Mouse (Mus musculus): ENCODE measurements around the gene Magi1. TPM values are rescaled to one million over a fixed set of nuclear protein-coding genes. Genes with fewer than 3 reads are reported as not detected.

Magi1 gene
- total RNA-seq, 2 experiments from 2014 or later: 27.2 to 29.0 TPM

DNA sequence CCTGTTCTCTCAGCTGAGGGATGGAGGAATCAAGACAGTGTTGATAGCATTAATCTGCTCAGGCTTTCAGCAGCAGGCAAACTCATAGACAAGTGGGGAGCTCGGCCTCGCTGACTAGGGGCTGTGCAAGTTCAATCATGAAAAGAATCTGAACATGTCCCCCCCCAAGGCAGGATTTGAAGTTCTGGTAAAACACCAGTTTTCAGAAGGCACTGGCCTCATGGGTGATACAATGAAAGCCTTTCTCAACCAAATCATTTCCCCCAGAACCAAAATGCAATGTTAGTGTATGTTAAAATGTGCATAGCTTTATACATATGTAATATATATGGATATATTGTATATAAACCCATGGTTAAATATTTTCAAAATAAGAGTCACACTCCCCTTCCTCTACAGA, 372.3 kb downstream of the Magi1 start:
- DNase-seq (ENCODE audit: low spot score in 2 of 2): no peak

DNA sequence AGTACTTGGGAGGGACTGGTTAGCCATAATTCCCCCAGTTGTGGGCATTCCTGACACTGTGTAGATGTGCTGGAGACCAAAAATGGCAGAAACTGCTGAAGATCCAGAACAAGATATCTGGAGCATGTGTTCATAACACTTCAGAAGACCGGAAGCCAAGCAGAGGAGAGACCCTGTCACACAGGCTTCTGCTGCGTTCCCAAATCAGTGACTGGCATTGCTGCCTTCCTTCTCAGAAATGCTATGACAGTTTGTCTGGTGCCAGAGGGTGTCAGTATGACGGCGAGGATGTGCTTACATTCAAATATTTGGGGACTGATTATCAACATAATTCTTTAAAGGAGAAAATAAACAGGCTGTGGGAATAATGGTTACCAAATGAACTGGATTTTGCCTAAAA, 373.7 kb downstream of the Magi1 start:
- no peak for DNase-seq (ENCODE audit: low spot score in 2 of 2)

DNA sequence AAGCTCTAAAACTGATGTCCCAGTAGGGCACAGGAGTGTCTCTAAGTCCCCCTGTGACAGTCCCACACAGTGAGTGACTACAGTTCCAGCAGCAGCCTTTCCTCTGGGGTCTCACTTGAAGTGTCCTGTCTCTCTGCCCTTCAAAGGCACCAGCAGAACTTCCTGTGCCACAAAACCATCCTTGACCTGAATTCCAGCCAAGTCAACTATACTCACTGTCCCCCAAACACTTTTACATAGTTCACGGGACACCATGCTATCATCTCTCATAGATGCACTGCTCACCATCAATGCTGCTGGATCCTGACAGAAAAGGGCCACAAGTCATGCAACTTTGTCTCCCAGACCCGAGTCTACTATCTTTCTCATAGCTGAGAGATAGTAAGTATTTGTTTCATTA, 378.7 kb downstream of the Magi1 start:
- no peak for DNase-seq (ENCODE audit: low spot score in 2 of 2)

DNA sequence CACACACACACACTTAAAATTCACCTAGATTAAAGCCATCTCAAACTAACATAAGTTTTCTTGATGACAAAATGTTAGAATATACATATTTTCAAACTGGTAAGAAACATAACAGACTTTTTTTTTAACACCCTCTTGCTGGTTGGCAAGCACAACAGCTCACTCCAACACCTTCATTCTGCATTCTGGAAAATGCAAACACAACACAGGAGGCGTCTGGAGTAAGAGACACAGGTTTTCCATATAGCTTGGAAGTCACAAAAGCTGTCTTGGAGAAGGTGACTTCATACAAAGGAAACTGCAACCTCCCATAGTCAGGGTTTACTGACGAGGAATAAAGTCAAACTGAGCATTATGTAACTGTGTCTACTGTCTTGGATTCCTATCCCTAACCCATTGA, 381.5 kb downstream of the Magi1 start:
- no peak for DNase-seq (ENCODE audit: low spot score in 2 of 2)

DNA sequence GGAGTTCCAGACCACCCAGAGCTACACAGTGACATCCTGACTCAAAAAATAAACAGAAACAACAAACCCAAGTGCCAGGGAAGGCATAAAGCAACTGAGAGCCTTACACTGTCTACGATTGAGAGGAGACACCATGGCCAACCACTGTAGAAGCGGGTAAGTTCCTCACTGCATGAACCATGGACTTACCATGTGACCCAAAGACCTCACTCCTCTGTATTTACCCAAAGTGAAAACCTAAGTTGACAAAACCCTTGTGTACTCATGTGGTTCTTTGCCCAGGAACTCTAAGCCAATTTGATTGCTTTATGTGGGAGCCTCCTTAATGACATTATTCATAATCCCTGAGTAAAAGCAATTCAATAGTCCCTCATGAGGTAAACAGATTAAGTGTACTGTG, 382.3 kb downstream of the Magi1 start:
- no peak for DNase-seq (ENCODE audit: low spot score in 2 of 2)

DNA sequence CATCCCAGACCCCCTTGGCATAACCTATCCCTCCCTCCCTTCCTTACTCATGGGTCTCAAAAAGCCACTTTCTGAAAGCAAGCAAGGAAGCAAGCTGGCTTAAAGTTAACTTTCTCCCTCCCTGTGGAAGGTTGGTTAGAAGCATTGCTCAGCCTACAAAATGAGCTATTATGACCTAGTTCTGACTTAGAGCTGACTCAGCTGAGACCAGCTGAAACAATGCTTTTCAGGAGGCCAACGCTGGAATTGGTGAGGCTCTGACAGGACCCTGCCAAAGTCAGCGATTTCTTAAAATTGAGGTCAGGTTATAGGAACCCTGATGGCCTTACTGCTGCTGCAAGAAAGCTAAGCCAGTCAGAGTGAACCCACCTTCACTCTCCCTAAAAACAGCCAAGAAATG, 386.2 kb downstream of the Magi1 start:
- DNase-seq (ENCODE audit: low spot score in 2 of 2): no peak

DNA sequence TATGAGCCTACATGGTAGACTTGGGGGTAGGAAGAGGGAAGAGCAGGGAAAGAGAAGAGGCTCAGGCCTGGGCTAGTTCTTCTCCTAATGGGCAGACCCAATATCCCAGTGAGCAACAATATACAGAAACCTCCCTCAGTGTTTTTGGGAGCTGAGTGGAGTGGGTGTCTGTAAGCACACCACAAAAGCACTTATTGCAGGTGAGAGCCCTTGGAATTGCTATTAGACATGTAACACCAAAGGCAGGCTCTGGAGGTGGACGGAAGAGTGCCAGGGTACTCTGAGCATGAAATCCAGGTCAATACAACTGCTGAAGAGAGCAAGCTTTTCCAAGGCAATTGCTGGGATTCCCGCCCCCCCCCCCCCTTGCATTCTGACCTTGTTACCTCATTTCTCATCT, 388.0 kb downstream of the Magi1 start:
- DNase-seq (ENCODE audit: low spot score in 2 of 2): no peak

DNA sequence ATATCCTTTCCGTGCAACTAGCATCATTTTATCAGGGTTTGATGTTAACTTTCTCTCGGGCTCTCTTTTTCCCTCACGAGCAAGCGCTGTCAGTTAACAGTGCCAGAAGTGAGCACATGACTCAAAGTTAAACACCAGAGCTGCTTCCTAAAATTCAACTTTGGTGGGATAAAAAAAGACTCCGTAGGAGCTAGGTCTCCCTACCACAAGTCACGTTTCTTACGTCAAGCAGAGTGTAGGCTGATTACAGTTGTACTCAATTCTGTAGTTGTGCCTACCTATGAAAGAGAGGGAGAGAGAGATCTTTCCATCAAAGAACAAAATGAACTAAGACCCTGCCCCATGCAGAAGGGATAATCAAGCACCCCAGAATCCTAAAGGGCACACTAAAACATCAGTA, 389.8 kb downstream of the Magi1 start:
- DNase-seq (ENCODE audit: low spot score in 2 of 2): no peak

DNA sequence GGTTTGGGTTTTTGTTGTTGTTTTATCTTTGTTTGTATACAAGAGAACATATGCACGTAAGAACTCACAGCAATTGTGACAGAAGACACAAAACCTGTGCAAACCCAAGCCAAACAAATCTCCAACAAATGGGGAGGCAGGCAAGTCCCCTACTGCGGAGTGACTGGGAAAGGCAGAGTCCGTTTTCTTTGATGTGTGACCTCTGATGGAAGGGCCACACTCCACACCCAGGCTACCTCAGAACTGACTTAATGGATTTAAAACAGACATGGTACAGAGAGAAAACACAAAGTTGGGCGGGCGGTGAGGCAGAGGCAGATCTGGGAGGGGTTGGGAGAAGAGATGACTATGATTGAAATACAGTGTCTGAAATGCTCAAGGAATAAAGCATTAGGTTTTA, 390.8 kb downstream of the Magi1 start:
- no peak for DNase-seq (ENCODE audit: low spot score in 2 of 2)

DNA sequence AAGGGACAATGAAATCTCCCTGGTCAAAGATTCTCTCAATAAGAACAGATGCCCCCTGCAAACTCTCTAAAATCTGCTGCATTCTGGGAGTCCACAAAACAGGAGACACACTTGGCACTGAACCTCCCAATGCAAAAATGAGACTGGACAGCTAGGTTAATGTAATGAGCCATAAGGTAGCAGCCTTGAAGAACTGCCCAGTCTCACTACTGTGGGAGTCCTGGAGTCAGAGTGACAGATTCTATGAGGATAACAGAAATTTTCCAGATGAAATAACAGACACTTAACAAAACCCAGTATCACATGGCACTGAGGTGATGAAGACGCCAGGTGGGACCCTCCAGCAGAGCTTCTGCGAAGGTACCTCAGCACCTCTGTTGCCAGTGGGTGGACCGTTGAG, 393.7 kb downstream of the Magi1 start:
- DNase-seq (ENCODE audit: low spot score in 2 of 2): no peak

DNA sequence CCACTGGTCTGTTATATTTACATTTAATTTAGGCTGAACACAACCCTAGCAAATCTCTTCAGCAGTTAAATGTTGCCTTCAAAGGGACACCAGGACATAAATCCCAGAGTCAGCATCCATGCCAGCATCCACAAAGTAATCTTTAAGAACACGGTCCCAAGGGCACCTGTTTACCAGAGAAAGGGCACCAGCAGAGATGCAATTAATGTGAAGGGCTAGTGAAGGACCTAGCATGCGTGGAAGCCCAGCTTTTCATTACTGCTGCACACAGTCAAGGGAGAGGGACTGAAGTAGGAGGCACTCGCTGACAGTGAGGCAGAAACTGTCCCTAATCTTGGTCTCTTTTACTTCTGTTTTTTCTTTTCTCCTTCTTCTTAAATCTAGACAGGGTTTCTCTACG, 406.4 kb downstream of the Magi1 start:
- no peak for DNase-seq (ENCODE audit: low spot score in 2 of 2)

DNA sequence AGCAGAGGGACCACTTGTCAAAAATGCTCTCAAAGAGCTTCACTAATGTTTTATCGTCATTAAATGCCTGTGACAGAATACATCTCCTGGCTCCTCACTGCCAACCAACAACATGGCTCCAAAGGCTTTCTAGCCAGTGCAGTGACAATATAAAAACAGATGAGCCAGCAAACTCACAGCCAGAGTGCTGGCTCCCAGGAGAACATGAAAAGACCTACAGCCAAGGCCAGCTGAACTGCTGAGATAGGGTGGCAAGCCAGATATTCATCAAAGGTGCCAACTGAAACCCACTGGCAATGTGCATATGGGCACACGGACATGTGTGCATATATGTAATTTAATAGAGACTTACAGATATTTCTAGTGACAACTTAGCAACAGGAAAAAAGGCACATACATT, 408.8 kb downstream of the Magi1 start:
- no peak for DNase-seq (ENCODE audit: low spot score in 2 of 2)

DNA sequence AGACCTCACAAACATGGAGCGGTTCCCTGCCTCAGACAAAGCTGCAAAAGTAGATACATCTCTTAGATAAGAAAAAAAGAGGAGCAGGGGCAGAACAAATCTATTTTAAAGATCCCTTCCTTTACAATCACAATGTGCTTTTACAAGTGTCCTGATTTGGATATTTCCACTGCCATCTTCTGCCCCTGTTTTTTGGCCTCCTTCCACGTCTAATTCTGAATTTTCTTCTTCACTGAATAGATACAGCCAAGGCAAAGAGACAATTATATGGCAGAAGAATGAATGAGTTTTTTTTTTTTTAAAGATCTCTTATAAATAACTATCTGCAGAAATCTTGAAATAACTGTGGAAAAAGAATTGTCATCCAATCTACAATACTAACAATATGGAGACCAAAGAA, 409.3 kb downstream of the Magi1 start:
- no peak for DNase-seq (ENCODE audit: low spot score in 2 of 2)

DNA sequence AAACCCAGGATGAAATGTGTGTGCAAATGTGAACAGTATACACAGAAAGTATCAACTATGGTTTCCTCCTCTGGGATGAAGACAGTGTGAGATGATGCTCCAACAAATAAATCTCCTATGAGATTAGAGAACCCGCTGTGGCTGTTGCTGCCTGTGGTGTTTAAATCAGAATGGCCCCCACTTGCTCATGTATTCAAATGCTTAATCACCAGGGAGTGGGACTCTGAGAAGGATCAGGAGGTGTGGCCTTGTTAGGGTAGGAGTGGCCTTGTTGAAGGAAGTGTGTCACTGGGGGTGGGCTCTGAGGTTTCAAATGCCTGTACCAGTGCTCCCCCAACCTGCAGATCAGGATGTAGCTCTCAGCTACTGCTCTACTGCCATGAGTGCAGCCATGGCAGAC, 410.2 kb downstream of the Magi1 start:
- DNase-seq (ENCODE audit: low spot score in 2 of 2): no peak

DNA sequence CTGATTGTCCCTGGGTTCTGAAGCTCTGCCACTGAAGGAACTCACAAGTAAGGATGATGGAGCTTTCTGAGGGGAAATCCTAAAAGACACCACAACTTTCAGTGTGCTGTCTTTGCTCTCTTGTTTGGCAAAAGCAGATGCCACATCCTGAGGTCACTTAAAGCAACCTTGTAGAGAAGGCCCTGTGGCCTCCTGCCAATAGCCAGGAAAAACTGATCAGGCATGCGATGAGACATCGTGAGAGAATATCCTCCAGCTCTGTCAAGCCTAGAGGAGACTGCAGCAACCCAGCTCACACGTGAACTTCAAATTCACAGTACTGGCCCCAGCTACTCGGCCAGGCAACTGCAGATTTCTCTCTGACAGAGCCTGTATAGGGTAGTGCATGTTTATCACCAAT, 412.2 kb downstream of the Magi1 start:
- DNase-seq (ENCODE audit: low spot score in 2 of 2): peak in 1 of 2 experiments; percentile 14

DNA sequence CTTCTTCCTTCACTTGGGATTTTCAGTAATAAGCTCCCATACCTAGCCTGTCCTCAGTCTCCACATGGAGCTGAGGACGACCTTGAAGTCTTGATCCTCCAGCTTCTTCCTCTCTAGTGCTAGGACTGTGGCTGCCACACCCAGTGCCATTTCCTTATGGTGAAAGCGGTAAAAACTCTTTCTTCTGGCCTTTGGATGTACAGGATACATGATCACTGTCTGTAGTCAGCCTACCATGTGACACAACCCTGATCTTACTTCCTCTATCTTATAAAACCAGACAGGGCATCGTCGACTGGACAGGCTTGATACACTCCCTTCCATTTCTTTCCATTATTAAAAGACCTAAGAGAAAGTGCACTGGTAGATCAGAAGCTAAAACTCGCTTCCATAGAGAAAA, 413.7 kb downstream of the Magi1 start:
- DNase-seq (ENCODE audit: low spot score in 2 of 2): no peak

DNA sequence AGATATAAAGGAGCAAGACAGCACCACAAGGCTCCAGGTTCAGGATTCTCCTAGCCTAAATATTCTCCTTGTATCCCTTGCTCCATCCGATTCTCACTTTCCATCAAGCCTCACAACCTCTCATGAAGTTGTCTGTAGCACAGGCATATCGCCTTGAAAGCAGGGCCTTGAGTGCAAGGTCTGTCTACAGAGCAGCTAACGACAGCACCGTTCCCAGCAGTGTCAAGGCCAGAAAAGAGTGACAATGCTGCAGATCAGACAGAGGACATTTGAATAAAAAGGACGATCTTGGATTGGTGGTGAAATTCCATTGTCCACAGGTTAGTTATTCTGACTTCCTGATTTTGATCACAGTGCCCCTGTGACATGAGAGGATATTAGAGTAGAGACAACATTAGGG, 421.5 kb downstream of the Magi1 start:
- DNase-seq (ENCODE audit: low spot score in 2 of 2): no peak

DNA sequence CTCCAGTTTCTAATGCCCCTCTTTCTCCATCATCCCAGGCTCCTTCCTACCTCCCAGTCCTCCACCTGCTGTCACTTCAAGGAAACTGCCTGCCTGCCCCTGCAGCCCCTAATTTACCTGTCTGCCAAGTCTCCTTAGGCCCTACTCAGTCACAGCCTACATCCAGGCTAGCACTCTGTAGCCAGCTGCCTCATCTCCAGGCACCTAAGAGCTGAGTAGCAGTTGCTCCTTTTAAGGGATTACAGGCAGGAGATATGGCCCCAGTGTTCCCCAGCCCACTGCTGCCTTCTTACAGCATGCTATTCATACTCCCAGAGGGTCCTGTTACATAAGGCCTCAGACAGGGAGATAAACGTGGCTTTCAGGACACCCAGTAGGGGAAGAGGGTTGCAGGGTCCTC, 426.9 kb downstream of the Magi1 start:
- DNase-seq (ENCODE audit: low spot score in 2 of 2): no peak

DNA sequence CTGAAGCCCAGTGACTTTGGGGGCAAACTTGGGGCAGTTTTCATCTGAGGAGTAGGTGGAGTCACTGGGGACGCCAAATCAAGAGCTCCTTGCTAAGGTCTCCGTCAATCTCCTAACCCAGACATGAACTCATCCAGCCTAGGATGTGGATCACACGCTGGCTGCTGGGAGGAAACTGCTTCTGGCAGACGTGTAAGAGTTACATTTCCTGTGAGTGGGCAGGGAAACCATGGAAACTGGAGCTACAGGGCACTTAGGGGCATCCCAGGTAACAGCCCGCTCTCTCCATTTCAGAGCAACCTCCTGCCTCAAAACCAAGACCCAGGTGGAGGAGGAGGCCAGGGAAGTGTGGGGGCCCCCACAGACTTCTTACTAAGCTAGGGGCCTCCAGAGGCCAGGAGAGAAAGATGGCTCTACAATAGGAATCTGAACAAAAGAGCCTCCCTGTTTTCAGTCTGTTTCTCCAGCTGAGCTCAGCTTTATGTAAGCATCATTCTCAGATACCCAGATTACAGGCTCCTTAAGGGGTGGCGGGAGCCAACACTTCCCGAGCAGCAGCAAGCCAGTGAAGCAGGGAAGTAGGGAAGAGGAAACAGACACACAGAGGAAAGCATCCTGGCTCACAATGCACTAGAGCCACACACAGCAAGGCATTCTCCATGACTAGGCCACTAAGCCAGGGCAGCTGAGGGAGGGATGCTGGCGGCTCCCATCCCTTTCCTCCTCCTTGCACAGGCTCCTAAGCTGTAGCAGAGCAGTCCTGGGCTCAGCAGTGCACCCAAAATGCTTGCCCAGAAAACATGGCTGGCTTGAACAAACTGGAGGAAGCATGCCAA, 427.7 kb downstream of the Magi1 start:
- DNase-seq (ENCODE audit: low spot score in 2 of 2): no peak

DNA sequence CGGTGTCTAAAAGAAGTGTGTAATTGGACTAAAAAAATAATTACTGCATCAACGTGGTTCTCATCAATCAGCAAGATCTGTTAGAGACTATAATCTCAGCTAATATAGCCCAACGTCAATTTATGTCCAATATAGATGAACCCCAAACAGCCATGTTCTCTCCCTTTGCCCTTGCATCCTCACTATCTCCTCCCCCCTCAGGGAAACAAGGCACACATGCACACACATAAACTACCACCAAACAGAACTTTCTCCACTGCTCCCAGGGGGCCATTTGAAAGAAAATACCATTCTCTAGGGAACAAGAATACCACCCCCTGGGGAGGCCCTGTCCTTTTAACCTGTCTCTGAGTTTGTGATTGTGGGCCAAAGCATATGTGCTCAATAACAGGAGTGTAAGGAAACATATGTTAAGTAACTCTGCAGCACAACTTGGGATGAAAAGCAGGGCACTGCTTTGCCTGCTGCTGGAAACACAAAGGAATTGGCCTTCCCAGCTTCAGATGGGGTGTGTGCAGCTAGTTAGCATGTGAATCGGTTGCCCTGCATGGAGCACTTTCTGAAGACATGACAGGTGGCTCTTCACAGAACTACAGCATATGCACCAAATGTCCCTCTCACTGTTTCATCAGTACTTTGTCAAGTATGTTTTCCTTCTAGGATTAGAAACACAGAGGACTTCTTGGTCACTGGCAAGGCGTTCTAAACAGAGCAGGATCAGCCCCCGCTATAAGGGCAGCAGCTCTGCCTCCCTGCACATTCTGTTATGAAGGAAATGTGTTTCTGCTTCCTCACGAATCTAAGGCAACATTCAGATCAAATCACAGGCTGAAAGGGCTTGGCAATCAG, 434.6 kb downstream of the Magi1 start:
- DNase-seq (ENCODE audit: low spot score in 2 of 2): no peak

DNA sequence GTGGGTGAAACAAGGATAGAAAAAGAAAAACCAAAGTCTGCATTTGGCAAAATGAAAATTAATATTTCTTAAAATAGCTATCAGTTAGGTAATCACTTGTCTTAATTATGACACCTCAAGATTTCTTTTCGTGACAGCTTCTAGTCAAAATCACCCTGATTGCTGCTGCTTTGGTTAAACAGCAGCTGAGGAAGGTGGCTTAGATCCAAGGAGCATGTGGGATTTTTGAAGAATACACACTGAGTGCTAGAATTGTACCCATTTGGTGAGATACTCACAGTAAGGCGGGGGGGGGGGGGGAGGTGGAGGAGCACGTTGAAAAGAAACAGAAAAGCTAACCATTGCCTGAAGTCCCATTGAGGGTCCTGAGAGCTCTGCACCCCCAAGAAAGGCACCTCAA, 438.2 kb downstream of the Magi1 start:
- DNase-seq (ENCODE audit: low spot score in 2 of 2): no peak

DNA sequence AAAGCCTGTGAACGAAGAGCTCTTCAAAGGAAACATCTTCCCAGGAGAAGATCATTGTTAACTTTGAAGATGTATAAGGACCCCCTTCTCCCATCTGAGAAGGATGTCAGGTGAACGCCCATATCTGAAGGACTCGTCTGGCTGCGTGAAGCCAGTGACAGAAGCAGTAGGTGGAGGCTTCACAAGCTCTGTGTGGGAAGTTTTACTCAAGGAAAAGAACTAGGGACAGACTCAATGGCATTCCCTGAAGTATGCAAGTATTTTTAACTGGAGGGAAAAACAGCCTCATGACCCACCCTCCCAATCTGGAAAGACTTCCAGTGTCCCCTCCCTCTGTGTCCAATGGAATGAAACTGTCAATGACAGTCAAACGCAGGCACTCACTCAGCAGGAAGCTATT, 438.6 kb downstream of the Magi1 start:
- no peak for DNase-seq (ENCODE audit: low spot score in 2 of 2)

DNA sequence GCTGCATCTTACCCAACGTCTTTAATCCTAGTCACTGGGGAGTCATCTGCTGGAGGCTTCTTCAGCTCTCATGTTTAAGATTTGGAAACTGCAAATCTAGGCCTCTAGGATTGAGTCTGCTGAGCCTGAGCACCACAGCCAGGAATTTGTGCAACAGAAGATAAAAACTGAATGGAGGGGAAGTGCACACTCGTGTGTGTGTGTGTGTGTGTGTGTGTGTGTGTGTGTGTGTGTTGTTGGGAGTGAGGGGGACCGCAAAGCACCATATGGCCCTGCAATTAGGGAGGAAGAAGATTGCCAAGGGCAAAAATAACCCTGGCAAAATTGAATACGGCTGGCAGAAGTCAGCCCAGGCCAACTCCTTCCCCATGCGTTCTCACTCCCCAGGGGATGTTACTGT, 439.1 kb downstream of the Magi1 start:
- no peak for DNase-seq (ENCODE audit: low spot score in 2 of 2)
